Mouse (Mus musculus) lung, adult 2 months (tissue): ENCODE measurements around the gene Tmsb4x.

Experiments used
- CTCF ChIP-seq: fragments of 200-500 bp; IDR thresholded peaks from 2 replicates; pipeline ENCODE4 v1.5.1; 2011; ENCODE audit warnings: mild to moderate bottlenecking, low read length, control low read depth; ENCODE audit not compliant: insufficient read depth
- POLR2A ChIP-seq: fragments of 200-500 bp; IDR thresholded peaks from 2 replicates; pipeline ENCODE4 v1.6.1; 2011; ENCODE audit warnings: low read depth, mild to moderate bottlenecking, control low read depth, low read length, borderline replicate concordance; ENCODE audit errors: extremely low read depth

- TF ChIP-seq POLR2A = no peak
- TF ChIP-seq CTCF = peak; percentile 81
These were observed 24.1 kb upstream of the Tmsb4x start for GRCm38 (mm10) chrX:167233104-167233687.
